8 mouse cellular contexts compared by ENCODE assay signal in the genomic region with DNA sequence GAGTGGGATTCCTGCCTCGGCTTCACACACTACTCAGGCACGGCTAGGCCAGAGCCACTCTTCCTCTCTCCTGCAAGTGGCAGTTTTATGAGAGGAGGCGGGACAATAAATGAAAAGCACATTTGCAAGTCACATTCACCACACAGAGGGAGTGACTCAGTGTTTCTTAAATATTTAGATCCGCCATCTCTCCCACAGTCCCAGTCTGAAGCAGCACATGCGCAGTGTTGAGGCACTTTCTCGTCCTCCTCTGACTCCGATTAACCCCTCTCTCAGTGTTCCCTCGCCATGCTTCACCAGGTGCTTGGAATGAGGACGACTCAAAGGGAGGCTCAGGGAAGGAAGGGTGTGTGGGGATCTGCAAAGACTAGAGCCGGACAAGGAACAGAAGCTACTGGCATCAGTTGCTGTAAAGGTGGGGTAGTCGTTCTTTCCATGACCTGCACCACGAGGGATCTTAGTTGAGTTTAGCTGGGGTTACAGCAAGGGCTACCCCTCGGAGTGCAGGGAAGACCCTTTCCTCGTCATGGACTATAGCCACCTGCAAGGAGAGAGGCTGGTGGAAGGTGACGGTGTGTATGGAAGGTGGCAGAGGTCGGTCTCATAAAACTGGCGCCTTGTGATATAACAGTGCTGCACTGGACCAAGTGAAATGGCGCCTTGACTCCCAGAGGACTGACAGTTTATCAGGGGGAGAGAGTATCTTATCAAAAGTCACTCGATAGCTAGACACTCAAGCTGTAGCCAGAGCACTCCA.
A peak's percentile ranks its signal among the peaks of the same experiment; 100 is the strongest.
DNase-seq lines count a peak whose midpoint lies in the region; ATAC-seq lines count a peak whose summit lies in the region.
"Had no signal": no experiment of that assay in that cellular context is flagged by ENCODE, and none has a peak within 500 bp of the region (broad histone marks: within the 10 kb centered on the region; RNA-seq: fewer than 3 reads in every experiment).

No protein-coding gene starts in this region.

- WGBS in heart, embryonic 14.5 days = 65% methylated on average over 19 of the region's 19 CpGs
- 51% methylated on average over 19 of the region's 19 CpGs for WGBS in kidney, embryonic 14.5 days
- WGBS in limb, embryonic 10.5 days = 73% methylated on average over 19 of the region's 19 CpGs
- 79% methylated on average over 19 of the region's 19 CpGs for WGBS in liver, embryonic 11.5 days

- H3K27ac ChIP-seq in heart, embryonic 14.5 days (replicated peaks in 1 of 2; ENCODE audit: control insufficient read depth in 1 of 2, insufficient read depth in 1 of 2, low read depth in 2 of 2, low read length in 2 of 2) = peak overlapping the region; percentile 61 to 76
- no peak overlapping the region for H3K27ac ChIP-seq in kidney, embryonic 14.5 days (ENCODE audit: low read depth, low read length)
- H3K27ac ChIP-seq in limb, embryonic 10.5 days = peak overlapping the region; percentile 42; the same call in 1 of the 2 replicates
- H3K27ac ChIP-seq in liver, embryonic 11.5 days (ENCODE audit: low read depth, low read length) = no peak overlapping the region
- H3K27ac ChIP-seq: forebrain, embryonic 12.5 days had no signal

- no peaks in the 10 kb centered on the region for H3K36me3 ChIP-seq in heart, embryonic 14.5 days (ENCODE audit: control insufficient read depth, insufficient read depth, low read length)
- no peaks in the 10 kb centered on the region for H3K36me3 ChIP-seq in kidney, embryonic 14.5 days (ENCODE audit: control insufficient read depth, insufficient read depth, low read length)
- H3K36me3 ChIP-seq in limb, embryonic 10.5 days = no peaks in the 10 kb centered on the region
- H3K36me3 ChIP-seq in liver, embryonic 11.5 days (ENCODE audit: control insufficient read depth, insufficient read depth, low read length) = no peaks in the 10 kb centered on the region
- H3K36me3 ChIP-seq: forebrain, embryonic 12.5 days had no signal

- H3K4me1 ChIP-seq in heart, embryonic 14.5 days (ENCODE audit: control insufficient read depth in 2 of 2, insufficient read depth in 2 of 2, low read length in 2 of 2) = peaks cover 17 to 35% of the 10 kb centered on the region in 2 experiments
- no peaks in the 10 kb centered on the region for H3K4me1 ChIP-seq in kidney, embryonic 14.5 days (ENCODE audit: control insufficient read depth, insufficient read depth, low read length)
- H3K4me1 ChIP-seq in limb, embryonic 10.5 days = peaks cover 23% of the 10 kb centered on the region
- no peaks in the 10 kb centered on the region for H3K4me1 ChIP-seq in liver, embryonic 11.5 days (replicated peaks; ENCODE audit: control insufficient read depth, insufficient read depth, low read length)

- peak overlapping the region; percentile 11 for H3K4me2 ChIP-seq in heart, embryonic 14.5 days (ENCODE audit: low read length)
- no peak overlapping the region for H3K4me2 ChIP-seq in kidney, embryonic 14.5 days (replicated peaks; ENCODE audit: low read depth, low read length)
- H3K4me2 ChIP-seq in liver, embryonic 11.5 days = no peak overlapping the region
- H3K4me2 ChIP-seq: forebrain, embryonic 12.5 days had no signal

- no peak for ATAC-seq in heart, embryonic 14.5 days (ENCODE audit: insufficient number of reproducible peaks, insufficient read depth, low FRiP score, low read depth)
- ATAC-seq in kidney, embryonic 14.5 days (ENCODE audit: low FRiP score, low TSS enrichment) = peak; percentile 84
- ATAC-seq in liver, embryonic 11.5 days (replicated peaks; ENCODE audit: low FRiP score) = no peak

- DNase-seq in heart, adult 8-10 months (ENCODE audit: low spot score) = no peak
- DNase-seq in frontal cortex, postnatal 14 days (ENCODE audit: low spot score in 2 of 2) = peak; percentile 20 to 40
- DNase-seq in limb, embryonic 10.5 days (ENCODE audit: low spot score) = no peak
- DNase-seq in liver, embryonic 11.5 days (ENCODE audit: low spot score) = no peak
- no peak for DNase-seq in natural killer cell, adult 2 months (ENCODE audit: low spot score in 2 of 2)

- H3K4me3 ChIP-seq in heart, embryonic 14.5 days (ENCODE audit: control insufficient read depth in 1 of 2, insufficient read depth in 1 of 2, low read depth in 1 of 2, low read length in 2 of 2) = no peak overlapping the region
- no peak overlapping the region for H3K4me3 ChIP-seq in kidney, embryonic 14.5 days (ENCODE audit: low read length)
- no peak overlapping the region for H3K4me3 ChIP-seq in limb, embryonic 10.5 days
- no peak overlapping the region for H3K4me3 ChIP-seq in liver, embryonic 11.5 days (ENCODE audit: low read depth, low read length)
- H3K4me3 ChIP-seq: forebrain, embryonic 12.5 days had no signal

- H3K9me3 ChIP-seq in heart, embryonic 14.5 days (ENCODE audit: control insufficient read depth, low read length) = no peaks in the 10 kb centered on the region
- no peaks in the 10 kb centered on the region for H3K9me3 ChIP-seq in kidney, embryonic 14.5 days (ENCODE audit: control insufficient read depth, low read length)
- no peaks in the 10 kb centered on the region for H3K9me3 ChIP-seq in limb, embryonic 10.5 days (replicated peaks)
- no peaks in the 10 kb centered on the region for H3K9me3 ChIP-seq in liver, embryonic 11.5 days (ENCODE audit: control insufficient read depth, low read length)
- H3K9me3 ChIP-seq: forebrain, embryonic 12.5 days had no signal

- H3K9ac ChIP-seq in heart, embryonic 14.5 days (ENCODE audit: low read length) = peak overlapping the region; percentile 52
- no peak overlapping the region for H3K9ac ChIP-seq in kidney, embryonic 14.5 days (ENCODE audit: low read depth, low read length)
- no peak overlapping the region for H3K9ac ChIP-seq in liver, embryonic 11.5 days (ENCODE audit: low read depth, low read length)
- H3K9ac ChIP-seq: forebrain, embryonic 12.5 days had no signal

- H3K27me3 ChIP-seq in heart, embryonic 14.5 days (ENCODE audit: control insufficient read depth, insufficient read depth, low read length) = no peaks in the 10 kb centered on the region
- H3K27me3 ChIP-seq in kidney, embryonic 14.5 days (ENCODE audit: control insufficient read depth, insufficient read depth, low read length) = no peaks in the 10 kb centered on the region
- no peaks in the 10 kb centered on the region for H3K27me3 ChIP-seq in limb, embryonic 10.5 days (ENCODE audit: low read depth, poor library complexity, severe bottlenecking)
- no peaks in the 10 kb centered on the region for H3K27me3 ChIP-seq in liver, embryonic 11.5 days (replicated peaks; ENCODE audit: control insufficient read depth, insufficient read depth, low read length)

Comparison
In these comparisons a context has a peak if more than half of its experiments do, and no peak if none do; other contexts are left out.
1. H3K27ac ChIP-seq: peak in heart, embryonic 14.5 days (2 of 2) and limb, embryonic 10.5 days (single experiment); none in kidney, embryonic 14.5 days (single experiment) and liver, embryonic 11.5 days (single experiment).
2. DNase-seq: peak in frontal cortex, postnatal 14 days (2 of 2); none in heart, adult 8-10 months (single experiment), limb, embryonic 10.5 days (single experiment), liver, embryonic 11.5 days (single experiment) and natural killer cell, adult 2 months (0 of 2).